Mouse (Mus musculus): ENCODE measurements around the gene Spns3.

- TF ChIP-seq MAFK (IDR thresholded peaks at IDR 0.05; ENCODE audit: borderline replicate concordance, low read depth, low read length): no peak
- TF ChIP-seq POLR2A (IDR thresholded peaks at IDR 0.05; ENCODE audit: control insufficient read depth in 1 of 2, insufficient read depth in 1 of 2, low read depth in 1 of 2, low read length in 2 of 2, poor library complexity in 1 of 2): no peak
- no peak for TF ChIP-seq EP300 (IDR thresholded peaks at IDR 0.05; ENCODE audit: low read depth in 1 of 2, low read length in 2 of 2)
- no peak for TF ChIP-seq CTCF (IDR thresholded peaks at IDR 0.05 in 2 of 3, conservative IDR thresholded peaks at IDR 0.05 in 1 of 3; ENCODE audit: control insufficient read depth in 1 of 3, insufficient read depth in 1 of 3, low read depth in 2 of 3, low read length in 3 of 3, poor library complexity in 1 of 3, severe bottlenecking in 1 of 3)
- no peak for TF ChIP-seq MAZ (IDR thresholded peaks at IDR 0.05; ENCODE audit: low read depth, low read length)
- TF ChIP-seq USF1 (IDR thresholded peaks at IDR 0.05; ENCODE audit: low read depth, low read length): no peak
- no peak for TF ChIP-seq MXI1 (IDR thresholded peaks at IDR 0.05; ENCODE audit: low read depth, low read length)
- TF ChIP-seq NRF1 (IDR thresholded peaks at IDR 0.05; ENCODE audit: insufficient read depth, low read depth, low read length, poor library complexity, severe bottlenecking): no peak
- TF ChIP-seq GABPA (IDR thresholded peaks at IDR 0.05; ENCODE audit: low read depth, low read length): no peak
- TF ChIP-seq ZC3H11A (IDR thresholded peaks at IDR 0.05; ENCODE audit: low read depth, low read length): no peak
- TF ChIP-seq E2F4 (IDR thresholded peaks at IDR 0.05; ENCODE audit: borderline replicate concordance, low read depth, low read length): no peak
Measured at GRCm38 (mm10) chr11:72481313-72481712, 69.0 kb downstream of the Spns3 start.

All from MEL (cell line).